Mouse (Mus musculus): ENCODE measurements at regions not wholly inside any gene's neighbourhood (a gene's known extent, or its start where the extent isn't known, plus 50 kb on each side); places are given as distances from the start of the nearest gene placed in this dataset.
"Not testable (repeated sequence)": the region's sequence is repeated elsewhere in the genome, so short reads cannot be mapped to it uniquely, and the experiment has no call there.

DNA sequence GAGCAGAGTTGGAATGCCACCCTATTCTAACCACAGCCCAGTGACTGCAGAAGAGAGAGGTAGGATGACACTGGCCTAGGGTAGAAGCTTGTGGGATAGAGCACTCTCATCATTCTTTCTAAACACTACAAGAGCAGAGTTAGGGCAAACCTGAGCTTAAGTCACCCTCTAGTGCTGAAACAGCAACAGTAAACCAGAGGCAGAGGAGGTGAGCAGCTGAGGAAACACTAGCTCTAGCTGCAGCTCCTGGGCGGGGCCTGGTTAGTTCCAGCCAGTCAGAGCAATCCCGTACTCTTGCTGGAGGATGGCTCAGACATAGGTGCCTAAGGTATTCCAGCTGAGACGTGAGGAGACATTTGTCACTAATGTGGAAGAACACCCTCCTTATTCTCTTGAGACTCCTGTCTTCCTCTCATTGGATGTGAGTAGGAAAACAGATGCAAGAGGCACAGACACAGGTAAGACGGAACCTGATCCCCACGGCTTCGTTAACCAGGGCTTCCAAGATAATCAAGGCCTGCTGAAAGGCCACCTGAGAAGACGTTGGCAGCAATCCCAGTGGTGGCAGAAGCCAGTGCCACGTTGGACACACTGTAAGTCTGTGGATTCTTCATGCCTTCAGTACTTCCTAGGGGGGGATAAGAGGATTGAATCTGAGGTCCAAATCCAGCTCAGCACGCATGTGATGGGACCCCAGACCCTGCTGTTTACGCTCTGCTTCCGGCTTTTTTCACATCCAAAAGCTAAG lies 101.3 kb downstream of the Rchy1 start:
- no peak for ATAC-seq (replicated peaks)
- WGBS, result 67% methylated on average over 11 of the region's 11 CpGs
- H3K36me3 ChIP-seq, result no peaks in the 10 kb centered on the region
- H3K9me3 ChIP-seq, result no peaks in the 10 kb centered on the region
- H3K9ac ChIP-seq (replicated peaks), result no peak overlapping the region
- no peak overlapping the region for H3K4me3 ChIP-seq
- H3K4me1 ChIP-seq, result no peaks in the 10 kb centered on the region
- H3K27me3 ChIP-seq, result no peaks in the 10 kb centered on the region
- no peak overlapping the region for H3K4me2 ChIP-seq (replicated peaks)
- no peak overlapping the region for H3K27ac ChIP-seq (replicated peaks)

DNA sequence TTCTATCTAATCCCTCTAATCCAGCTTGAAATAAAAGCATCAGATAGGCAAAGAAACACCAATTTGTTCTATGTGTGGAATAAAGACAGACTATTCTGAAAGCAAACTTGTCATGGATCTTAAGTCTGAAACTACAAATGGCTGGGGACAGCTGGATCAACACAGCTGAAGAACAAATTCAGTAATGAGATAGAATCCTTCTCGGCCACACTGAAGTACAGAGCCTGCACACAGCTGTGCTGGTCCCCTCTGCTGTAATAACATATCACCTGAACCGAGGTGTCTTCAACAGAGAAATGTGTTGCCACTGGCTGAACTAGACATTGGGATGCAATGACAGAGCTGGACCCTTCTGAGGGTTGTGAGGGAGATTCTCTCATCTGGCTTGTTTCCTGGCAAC lies 102.4 kb downstream of the Rchy1 start:
- Histone ChIP-seq H3K27ac (replicated peaks) (no peak overlapping the region), H3K9me3 (no peaks in the 10 kb centered on the region), H3K36me3 (no peaks in the 10 kb centered on the region), H3K4me2 (replicated peaks) (no peak overlapping the region), H3K4me1 (no peaks in the 10 kb centered on the region), H3K9ac (replicated peaks) (no peak overlapping the region), H3K4me3 (no peak overlapping the region), H3K27me3 (no peaks in the 10 kb centered on the region)
- ATAC-seq (replicated peaks), result no peak
- 73% methylated on average over 2 of the region's 2 CpGs for WGBS

DNA sequence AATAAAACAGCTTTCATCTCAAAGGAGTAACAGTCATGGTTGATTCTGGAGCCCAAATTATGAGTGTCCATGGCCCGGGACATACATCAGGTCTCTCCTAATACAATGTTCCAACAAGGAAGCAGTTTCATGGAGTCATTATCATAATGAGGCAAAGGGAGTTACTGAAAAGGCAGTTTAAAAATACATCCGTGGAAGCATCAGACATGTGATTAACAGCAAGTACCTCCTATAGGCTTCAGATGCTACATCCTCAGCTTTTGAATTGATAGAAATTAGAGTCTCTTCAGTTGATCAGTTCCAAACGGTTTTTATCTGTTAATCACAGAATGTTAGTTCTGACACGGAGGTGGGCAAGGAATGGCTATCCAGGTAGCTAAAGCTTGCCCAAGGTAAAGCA lies 110.5 kb downstream of the Rchy1 start:
- H3K36me3 ChIP-seq, result no peaks in the 10 kb centered on the region
- H3K9me3 ChIP-seq, result no peaks in the 10 kb centered on the region
- WGBS, result 79% methylated on average over 4 of the region's 4 CpGs
- no peak overlapping the region for H3K4me2 ChIP-seq (replicated peaks)
- no peaks in the 10 kb centered on the region for H3K27me3 ChIP-seq
- no peak overlapping the region for H3K4me3 ChIP-seq
- H3K9ac ChIP-seq (replicated peaks), result no peak overlapping the region
- no peak overlapping the region for H3K27ac ChIP-seq (replicated peaks)
- ATAC-seq (replicated peaks), result no peak
- no peaks in the 10 kb centered on the region for H3K4me1 ChIP-seq

DNA sequence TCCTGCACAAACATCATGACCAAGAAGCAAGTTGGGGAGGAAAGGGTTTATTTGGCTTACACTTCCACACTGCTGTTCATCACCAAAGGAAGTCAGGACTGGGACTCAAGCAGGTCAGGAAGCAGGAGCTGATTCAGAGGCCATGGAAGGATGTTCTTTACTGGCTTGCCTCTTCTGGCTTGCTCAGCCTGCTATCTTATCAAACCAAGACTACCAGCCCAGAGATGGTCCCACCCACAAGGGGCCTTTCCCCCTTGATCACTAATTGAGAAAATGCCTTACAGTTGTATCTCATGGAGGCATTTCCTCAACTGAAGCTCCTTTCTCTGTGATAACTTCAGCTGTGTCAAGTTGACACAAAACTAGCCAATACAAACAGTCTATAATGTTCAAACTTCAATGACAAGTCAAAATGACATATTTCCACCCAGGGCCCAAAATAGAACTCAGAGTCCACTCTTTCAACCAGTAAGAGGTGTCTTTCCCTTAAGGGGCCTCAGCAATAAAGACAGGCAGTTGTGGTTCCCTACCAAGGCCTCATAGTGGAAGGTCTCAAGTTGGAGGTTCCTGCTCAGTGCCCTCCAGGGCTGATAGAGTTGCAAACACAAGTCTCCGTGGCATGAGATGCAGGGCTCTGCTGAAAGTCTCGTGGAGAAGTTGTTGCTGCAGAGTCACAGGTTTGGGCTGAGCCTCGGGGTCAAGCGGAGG lies 111.9 kb downstream of the Rchy1 start:
- not testable (repeated sequence) for H3K4me3 ChIP-seq; ATAC-seq (replicated peaks); H3K27ac ChIP-seq (replicated peaks); H3K4me1 ChIP-seq; H3K9ac ChIP-seq (replicated peaks); H3K9me3 ChIP-seq; H3K36me3 ChIP-seq; H3K4me2 ChIP-seq (replicated peaks); H3K27me3 ChIP-seq
- 85% methylated on average over 4 of the region's 4 CpGs for WGBS

DNA sequence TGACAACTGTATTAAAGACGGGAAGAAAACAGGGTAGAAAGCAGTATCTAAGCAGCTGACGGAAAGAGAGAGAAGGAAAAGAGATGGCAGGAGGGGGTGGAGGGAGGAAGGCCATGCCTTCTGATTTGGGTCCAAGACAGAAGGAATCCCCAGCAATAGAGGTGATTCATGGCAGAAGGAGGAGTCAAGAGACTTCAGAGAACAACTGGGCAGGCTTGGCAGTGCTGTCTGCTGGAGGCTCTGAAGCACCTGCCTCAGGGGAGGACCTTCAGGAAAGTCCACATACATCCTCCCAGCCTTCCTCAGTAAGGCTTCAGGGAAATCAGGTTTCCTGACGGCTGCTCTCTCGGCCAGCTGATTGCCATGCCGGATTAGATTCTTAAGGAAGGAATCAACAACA lies 112.4 kb downstream of the Rchy1 start:
- Histone ChIP-seq H3K4me1 (no peaks in the 10 kb centered on the region), H3K4me2 (replicated peaks) (no peak overlapping the region), H3K9ac (replicated peaks) (no peak overlapping the region), H3K27me3 (no peaks in the 10 kb centered on the region), H3K27ac (replicated peaks) (no peak overlapping the region), H3K36me3 (no peaks in the 10 kb centered on the region), H3K4me3 (no peak overlapping the region), H3K9me3 (no peaks in the 10 kb centered on the region)
- 90% methylated on average over 5 of the region's 5 CpGs for WGBS
- no peak for ATAC-seq (replicated peaks)

DNA sequence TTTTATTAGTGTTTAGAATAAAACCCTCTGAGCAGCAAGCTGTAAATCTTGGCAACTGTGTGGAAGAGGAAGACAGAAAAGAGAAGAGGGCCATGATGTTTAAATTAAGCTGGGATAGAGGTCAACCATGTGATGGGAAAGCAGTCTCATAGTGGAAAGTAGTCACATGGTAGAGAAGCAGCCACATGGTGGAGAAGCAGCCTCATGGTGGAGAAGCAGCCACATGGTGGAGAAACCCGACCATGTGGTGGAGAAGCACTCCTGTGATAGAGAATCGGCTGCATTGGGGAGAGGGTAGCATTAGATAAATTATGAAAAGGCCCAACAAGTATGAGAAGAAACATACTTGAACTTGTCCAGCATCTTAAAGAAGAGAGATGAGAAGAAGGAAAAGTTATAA lies 113.3 kb downstream of the Rchy1 start:
- H3K4me1 ChIP-seq, result no peaks in the 10 kb centered on the region
- no peak overlapping the region for H3K4me3 ChIP-seq
- H3K36me3 ChIP-seq, result no peaks in the 10 kb centered on the region
- WGBS, result 93% methylated on average over 2 of the region's 2 CpGs
- no peak for ATAC-seq (replicated peaks)
- H3K27me3 ChIP-seq, result no peaks in the 10 kb centered on the region
- no peaks in the 10 kb centered on the region for H3K9me3 ChIP-seq
- no peak overlapping the region for H3K9ac ChIP-seq (replicated peaks)
- no peak overlapping the region for H3K4me2 ChIP-seq (replicated peaks)
- no peak overlapping the region for H3K27ac ChIP-seq (replicated peaks)

DNA sequence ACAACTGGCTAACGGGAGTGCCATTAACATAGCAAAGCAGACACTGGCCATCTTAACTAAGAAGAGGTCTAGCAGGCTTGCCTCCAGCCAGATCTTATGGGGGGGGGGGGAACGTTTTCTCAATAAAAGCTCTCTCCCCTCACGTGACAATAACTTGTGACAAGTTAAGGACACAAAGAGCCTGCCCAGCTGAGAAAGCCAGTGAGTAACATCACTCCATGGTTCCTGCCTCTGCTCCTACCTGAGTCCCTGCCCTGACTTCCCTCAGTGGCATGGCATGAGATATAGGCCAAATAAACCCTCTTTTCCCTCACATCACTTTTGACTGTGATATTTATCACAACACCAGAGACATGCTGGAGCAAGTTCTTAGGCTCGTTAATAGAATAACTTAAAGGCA lies 113.8 kb downstream of the Rchy1 start:
- WGBS, result 51% methylated on average over 4 of the region's 4 CpGs
- no peak overlapping the region for H3K4me2 ChIP-seq (replicated peaks)
- H3K9me3 ChIP-seq, result no peaks in the 10 kb centered on the region
- no peaks in the 10 kb centered on the region for H3K27me3 ChIP-seq
- H3K4me1 ChIP-seq, result no peaks in the 10 kb centered on the region
- no peak overlapping the region for H3K4me3 ChIP-seq
- no peak overlapping the region for H3K27ac ChIP-seq (replicated peaks)
- H3K9ac ChIP-seq (replicated peaks), result no peak overlapping the region
- no peaks in the 10 kb centered on the region for H3K36me3 ChIP-seq
- no peak for ATAC-seq (replicated peaks)

DNA sequence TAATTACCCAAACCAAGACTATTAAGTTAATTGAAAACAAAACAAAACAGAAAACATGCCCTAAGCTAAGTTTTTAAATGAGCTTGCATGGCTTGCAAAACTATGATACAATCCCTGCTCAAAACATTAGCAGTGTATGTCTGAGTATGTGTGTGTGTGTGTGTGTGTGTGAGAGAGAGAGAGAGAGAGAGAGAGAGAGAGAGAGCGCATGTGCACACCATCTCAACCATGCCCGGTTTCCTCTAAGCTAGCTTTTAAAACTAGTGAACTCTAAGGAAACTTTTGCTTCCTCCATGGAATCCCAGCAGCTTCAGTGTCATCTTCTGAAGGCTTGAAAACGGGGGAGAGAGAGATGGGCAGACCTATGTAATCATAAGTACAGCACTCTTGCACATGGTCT lies 114.3 kb downstream of the Rchy1 start:
- no peaks in the 10 kb centered on the region for H3K4me1 ChIP-seq
- 95% methylated on average over 3 of the region's 3 CpGs for WGBS
- no peak overlapping the region for H3K27ac ChIP-seq (replicated peaks)
- no peaks in the 10 kb centered on the region for H3K36me3 ChIP-seq
- H3K4me3 ChIP-seq, result no peak overlapping the region
- ATAC-seq (replicated peaks), result no peak
- no peak overlapping the region for H3K9ac ChIP-seq (replicated peaks)
- H3K4me2 ChIP-seq (replicated peaks), result no peak overlapping the region
- H3K9me3 ChIP-seq, result no peaks in the 10 kb centered on the region
- no peaks in the 10 kb centered on the region for H3K27me3 ChIP-seq

DNA sequence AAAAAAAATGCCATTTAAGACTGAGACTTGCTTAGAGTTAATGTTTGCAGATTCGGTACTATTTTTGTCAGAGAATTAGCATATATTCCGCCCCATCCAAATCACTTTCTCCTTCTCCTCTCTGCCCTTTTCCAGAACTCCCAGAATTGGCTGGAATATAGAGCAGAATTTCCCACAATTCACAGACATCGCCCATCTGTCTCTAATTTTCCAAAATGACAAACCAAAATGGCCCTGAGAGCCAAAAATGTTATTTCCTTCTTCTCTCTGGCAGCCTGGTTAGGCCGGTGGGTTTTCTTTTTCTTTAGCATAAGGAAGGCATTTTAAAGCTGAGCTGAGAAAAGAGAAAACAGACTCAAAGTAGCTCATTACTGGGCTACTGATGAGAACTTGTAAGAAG lies 119.8 kb downstream of the Rchy1 start:
- Histone ChIP-seq H3K36me3 (no peaks in the 10 kb centered on the region), H3K9me3 (no peaks in the 10 kb centered on the region), H3K4me2 (replicated peaks) (no peak overlapping the region), H3K27me3 (no peaks in the 10 kb centered on the region), H3K4me1 (0 out of 2 replicates have a peak, but pooled peaks cover 5% of the 10 kb centered on the region), H3K9ac (replicated peaks) (no peak overlapping the region), H3K4me3 (no peak overlapping the region), H3K27ac (replicated peaks) (peak overlapping the region; percentile 59)
- WGBS, result 71% methylated on average over 4 of the region's 4 CpGs
- ATAC-seq (replicated peaks), result peak; percentile 78

DNA sequence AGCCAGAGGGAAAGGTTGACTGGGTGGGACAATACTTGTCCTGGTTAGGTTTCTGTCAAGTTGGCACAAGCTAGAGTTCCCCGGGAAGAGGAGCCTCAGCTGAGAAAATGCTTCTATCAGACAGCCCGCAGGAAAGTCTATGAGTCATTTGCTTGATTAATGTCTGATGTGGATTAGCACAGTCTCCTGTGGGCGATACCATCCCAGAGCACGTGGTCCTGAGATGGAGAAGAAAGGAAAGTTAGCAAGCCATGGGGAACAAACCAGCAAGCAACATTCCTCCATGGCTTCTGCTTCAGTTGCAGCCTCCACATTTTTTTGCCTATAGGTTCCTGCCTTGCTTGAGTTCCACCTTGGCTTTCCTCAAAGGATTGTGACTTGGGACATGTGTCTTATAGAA lies 121.8 kb downstream of the Rchy1 start:
- 87% methylated on average over 4 of the region's 4 CpGs for WGBS

DNA sequence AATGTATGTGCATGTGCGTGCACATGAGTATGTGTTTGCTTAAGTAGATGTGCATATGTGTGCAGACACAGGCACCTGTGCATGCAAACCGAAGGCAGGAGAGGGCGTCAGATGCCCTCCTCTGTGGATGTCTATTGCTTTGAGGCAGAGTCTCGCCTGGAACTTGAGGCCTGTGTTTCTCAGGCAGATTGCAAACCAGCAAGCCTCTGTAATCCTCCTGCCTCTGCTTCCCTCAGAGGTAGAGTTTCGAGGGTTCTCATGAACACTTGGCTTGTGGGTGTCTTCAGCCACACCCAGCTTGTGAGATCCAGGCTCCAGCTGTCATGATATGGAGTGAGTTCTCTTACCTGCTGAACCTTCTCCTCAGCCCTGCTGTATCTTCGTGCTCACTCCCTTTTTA lies 134.4 kb downstream of the Rchy1 start:
- no peak overlapping the region for H3K9ac ChIP-seq (replicated peaks)
- no peaks in the 10 kb centered on the region for H3K27me3 ChIP-seq
- H3K27ac ChIP-seq (replicated peaks), result no peak overlapping the region
- ATAC-seq (replicated peaks), result no peak
- H3K9me3 ChIP-seq, result no peaks in the 10 kb centered on the region
- no peaks in the 10 kb centered on the region for H3K36me3 ChIP-seq
- H3K4me3 ChIP-seq, result no peak overlapping the region
- H3K4me2 ChIP-seq (replicated peaks), result no peak overlapping the region
- no peaks in the 10 kb centered on the region for H3K4me1 ChIP-seq
- WGBS, result 90% methylated on average over 6 of the region's 6 CpGs

More for the DNA sequence above, 121.8 kb downstream of the Rchy1 start:
- Histone ChIP-seq H3K4me2 (replicated peaks) (no peak overlapping the region), H3K4me3 (no peak overlapping the region), H3K27me3 (no peaks in the 10 kb centered on the region), H3K9ac (replicated peaks) (no peak overlapping the region), H3K27ac (replicated peaks) (no peak overlapping the region), H3K4me1 (0 out of 2 replicates have a peak, but pooled peaks cover 5% of the 10 kb centered on the region), H3K36me3 (no peaks in the 10 kb centered on the region), H3K9me3 (no peaks in the 10 kb centered on the region)
- ATAC-seq (replicated peaks), result no peak

DNA sequence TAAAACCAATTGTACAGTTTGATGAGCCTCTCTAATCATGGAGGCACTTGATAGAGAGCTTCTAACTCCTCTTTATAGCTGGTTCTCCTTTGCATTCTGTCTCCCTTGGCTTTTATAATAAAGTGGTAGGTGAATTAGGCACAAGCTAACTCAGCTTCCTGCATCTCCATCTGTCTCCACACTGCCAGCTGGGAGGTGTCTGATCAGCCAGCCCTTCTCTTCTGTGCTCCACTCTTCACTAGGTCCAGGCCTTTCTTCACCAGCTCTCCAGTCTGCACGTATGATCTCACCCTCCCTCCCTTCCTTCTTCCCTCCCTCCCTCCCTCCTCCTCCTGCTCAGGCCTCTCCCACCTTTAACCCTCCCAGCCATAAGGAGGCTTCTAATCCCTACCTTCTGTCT lies 136.2 kb downstream of the Rchy1 start:
- no peak for ATAC-seq (replicated peaks)
- no peak overlapping the region for H3K4me2 ChIP-seq (replicated peaks)
- WGBS, result 33% methylated on average over 1 of the region's 1 CpGs
- no peak overlapping the region for H3K9ac ChIP-seq (replicated peaks)
- H3K9me3 ChIP-seq, result no peaks in the 10 kb centered on the region
- no peaks in the 10 kb centered on the region for H3K27me3 ChIP-seq
- no peak overlapping the region for H3K4me3 ChIP-seq
- no peaks in the 10 kb centered on the region for H3K4me1 ChIP-seq
- H3K27ac ChIP-seq (replicated peaks), result no peak overlapping the region
- no peaks in the 10 kb centered on the region for H3K36me3 ChIP-seq
